Comparison of ENCODE assay signal across 22 mouse cellular contexts in genomic region chr2:18316909-18317308, GRCm38 (mm10).
DNase-seq lines count a peak whose midpoint lies in the region; ATAC-seq and TF ChIP-seq lines count a peak whose summit lies in the region.
"Had no signal": no experiment of that assay in that cellular context is flagged by ENCODE, and none has a peak within 500 bp of the region (broad histone marks: within the 10 kb centered on the region; RNA-seq: fewer than 3 reads in every experiment).

No protein-coding gene starts in this region.

- H3K27me3 ChIP-seq in embryonic facial prominence, embryonic 14.5 days (replicated peaks; ENCODE audit: control insufficient read depth, insufficient read depth, low read length) = no peaks in the 10 kb centered on the region
- no peaks in the 10 kb centered on the region for H3K27me3 ChIP-seq in forebrain, embryonic 16.5 days (replicated peaks; ENCODE audit: control insufficient read depth, insufficient read depth, low read length)
- no peaks in the 10 kb centered on the region for H3K27me3 ChIP-seq in intestine, postnatal 0 days (replicated peaks; ENCODE audit: control insufficient read depth, insufficient read depth, low read length)
- no peaks in the 10 kb centered on the region for H3K27me3 ChIP-seq in thymus, adult 2 months (ENCODE audit: control insufficient read depth, insufficient read depth, low read length)
- H3K27me3 ChIP-seq: kidney, embryonic 15.5 days; limb, embryonic 15.5 days; liver, embryonic 15.5 days; megakaryocyte, embryonic 14.5 days; stomach, embryonic 15.5 days had no signal

- no peaks in the 10 kb centered on the region for H3K36me3 ChIP-seq in embryonic facial prominence, embryonic 14.5 days (ENCODE audit: control insufficient read depth, insufficient read depth, low read length)
- H3K36me3 ChIP-seq in forebrain, embryonic 16.5 days (ENCODE audit: control insufficient read depth, insufficient read depth) = no peaks in the 10 kb centered on the region
- no peaks in the 10 kb centered on the region for H3K36me3 ChIP-seq in intestine, postnatal 0 days (ENCODE audit: control insufficient read depth, insufficient read depth)
- H3K36me3 ChIP-seq in thymus, adult 2 months (ENCODE audit: control insufficient read depth, insufficient read depth, low read length) = no peaks in the 10 kb centered on the region
- H3K36me3 ChIP-seq: limb, embryonic 15.5 days; liver, embryonic 15.5 days; stomach, embryonic 15.5 days had no signal

- no peak overlapping the region for H3K9ac ChIP-seq in embryonic facial prominence, embryonic 14.5 days (ENCODE audit: low read depth, low read length)
- no peak overlapping the region for H3K9ac ChIP-seq in forebrain, embryonic 16.5 days (replicated peaks; ENCODE audit: low read depth, low read length)
- H3K9ac ChIP-seq in intestine, postnatal 0 days (ENCODE audit: low read depth, low read length) = no peak overlapping the region
- H3K9ac ChIP-seq: hindbrain, embryonic 14.5 days; kidney, embryonic 15.5 days; limb, embryonic 15.5 days; liver, embryonic 15.5 days; stomach, embryonic 15.5 days had no signal

- H3K4me1 ChIP-seq in embryonic facial prominence, embryonic 14.5 days (ENCODE audit: control insufficient read depth, insufficient read depth, low read length) = peaks cover 3% of the 10 kb centered on the region; the same call in 1 of the 2 replicates
- no peaks in the 10 kb centered on the region; the same call in 1 of the 2 replicates for H3K4me1 ChIP-seq in forebrain, embryonic 16.5 days (replicated peaks; ENCODE audit: control insufficient read depth, insufficient read depth, low read length)
- no peaks in the 10 kb centered on the region for H3K4me1 ChIP-seq in intestine, postnatal 0 days (replicated peaks; ENCODE audit: control insufficient read depth, insufficient read depth, low read length)
- no peaks in the 10 kb centered on the region for H3K4me1 ChIP-seq in thymus, adult 2 months (replicated peaks; ENCODE audit: control insufficient read depth, insufficient read depth, low read length)
- H3K4me1 ChIP-seq: kidney, embryonic 15.5 days; limb, embryonic 15.5 days; liver, embryonic 15.5 days; megakaryocyte, embryonic 14.5 days; stomach, embryonic 15.5 days had no signal

- H3K4me3 ChIP-seq in embryonic facial prominence, embryonic 14.5 days (ENCODE audit: low read depth, low read length) = no peak overlapping the region
- H3K4me3 ChIP-seq in forebrain, embryonic 16.5 days (replicated peaks; ENCODE audit: low read length) = no peak overlapping the region
- no peak overlapping the region for H3K4me3 ChIP-seq in intestine, postnatal 0 days (ENCODE audit: low read depth, low read length)
- no peak overlapping the region for H3K4me3 ChIP-seq in thymus, adult 2 months (ENCODE audit: control insufficient read depth, insufficient read depth, low read length)
- H3K4me3 ChIP-seq: erythroblast, embryonic 14.5 days; heart, embryonic 10.5 days; kidney, embryonic 15.5 days; limb, embryonic 15.5 days; liver, embryonic 15.5 days; megakaryocyte, embryonic 14.5 days; stomach, embryonic 15.5 days had no signal

- no peak for TF ChIP-seq POLR2A in brain, embryonic 14.5 days (IDR thresholded peaks at IDR 0.05; ENCODE audit: borderline replicate concordance, extremely low read depth, insufficient read depth, insufficient read length, poor library complexity, severe bottlenecking)
- no peak for TF ChIP-seq POLR2A in thymus, adult 2 months (IDR thresholded peaks at IDR 0.05; ENCODE audit: control insufficient read depth, extremely low read depth, insufficient read depth, low read length, poor library complexity)

- no peak overlapping the region for H3K27ac ChIP-seq in embryonic facial prominence, embryonic 14.5 days (replicated peaks; ENCODE audit: low read depth, low read length)
- no peak overlapping the region for H3K27ac ChIP-seq in forebrain, embryonic 16.5 days (ENCODE audit: low read length)
- H3K27ac ChIP-seq in intestine, postnatal 0 days (ENCODE audit: low read depth, low read length) = no peak overlapping the region
- no peak overlapping the region for H3K27ac ChIP-seq in thymus, adult 2 months (ENCODE audit: control insufficient read depth, insufficient read depth, low read length)
- H3K27ac ChIP-seq: heart, embryonic 10.5 days; hindbrain, embryonic 14.5 days; kidney, embryonic 15.5 days; limb, embryonic 15.5 days; liver, embryonic 15.5 days; stomach, embryonic 15.5 days had no signal

- peaks cover 11% of the 10 kb centered on the region; the same call in 1 of the 2 replicates for H3K9me3 ChIP-seq in embryonic facial prominence, embryonic 14.5 days (ENCODE audit: control insufficient read depth, low read length)
- H3K9me3 ChIP-seq in forebrain, embryonic 16.5 days (ENCODE audit: control insufficient read depth, low read length) = peaks cover 2% of the 10 kb centered on the region; the same call in 1 of the 2 replicates
- H3K9me3 ChIP-seq in intestine, postnatal 0 days (ENCODE audit: control insufficient read depth) = 0 out of 2 replicates have a peak, but pooled peaks cover 4% of the 10 kb centered on the region
- H3K9me3 ChIP-seq: heart, embryonic 10.5 days; liver, embryonic 15.5 days; stomach, embryonic 15.5 days had no signal

- WGBS in embryonic facial prominence, embryonic 14.5 days = 19% methylated on average over 2 of the region's 2 CpGs
- WGBS in forebrain, embryonic 16.5 days = 11% methylated on average over 2 of the region's 2 CpGs
- 76% methylated on average over 2 of the region's 2 CpGs for WGBS in intestine, postnatal 0 days
- WGBS in thymus, adult 2 months = 92% methylated on average over 2 of the region's 2 CpGs

- TF ChIP-seq CTCF in brain, embryonic 14.5 days (IDR thresholded peaks at IDR 0.05; ENCODE audit: borderline replicate concordance, extremely low read depth, insufficient read depth, insufficient read length) = no peak
- no peak for TF ChIP-seq CTCF in intestine, postnatal 0 days (IDR thresholded peaks at IDR 0.05; ENCODE audit: low read depth)
- no peak for TF ChIP-seq CTCF in thymus, adult 2 months (IDR thresholded peaks at IDR 0.05; ENCODE audit: borderline replicate concordance, control insufficient read depth, extremely low read depth, insufficient read depth, low read length, poor library complexity)

- H3K4me2 ChIP-seq in embryonic facial prominence, embryonic 14.5 days (ENCODE audit: low read depth, low read length) = no peak overlapping the region
- no peak overlapping the region for H3K4me2 ChIP-seq in forebrain, embryonic 16.5 days (ENCODE audit: low read length)
- H3K4me2 ChIP-seq in intestine, postnatal 0 days (replicated peaks; ENCODE audit: low read depth) = no peak overlapping the region
- H3K4me2 ChIP-seq: hindbrain, embryonic 14.5 days; kidney, embryonic 15.5 days; limb, embryonic 15.5 days; liver, embryonic 15.5 days; stomach, embryonic 15.5 days had no signal

- no peak for ATAC-seq in embryonic facial prominence, embryonic 14.5 days (ENCODE audit: low read depth)
- ATAC-seq in forebrain, embryonic 16.5 days = peak; percentile 84
- no peak for ATAC-seq in granulocyte monocyte progenitor cell, adult 5-6 weeks (replicated peaks; ENCODE audit: poor library complexity, severe bottlenecking)
- no peak for ATAC-seq in intestine, postnatal 0 days

- peak; percentile 92 for DNase-seq in brain, embryonic 14.5 days (ENCODE audit: low read depth)
- DNase-seq in embryo, embryonic 10.5 days (ENCODE audit: low spot score) = peak; percentile 74
- DNase-seq in embryonic facial prominence, embryonic 14.5 days (ENCODE audit: low spot score) = peak; percentile 76
- DNase-seq in right cerebral cortex, postnatal 10 days (ENCODE audit: low spot score in 2 of 2) = no peak
- no peak for DNase-seq in thymus, adult 2 months
- DNase-seq: adrenal gland, adult 2 months; cerebellum, adult 9-10 months; heart, postnatal 14 days; kidney, postnatal 4 days; right cerebral cortex, postnatal 14 days; thymus, adult 18-20 months had no signal

Comparison
In these comparisons a context has a peak if more than half of its experiments do, and no peak if none do; other contexts are left out.
1. DNase-seq: peak in brain, embryonic 14.5 days (single experiment), embryo, embryonic 10.5 days (single experiment) and embryonic facial prominence, embryonic 14.5 days (single experiment); none in right cerebral cortex, postnatal 10 days (0 of 2) and thymus, adult 2 months (single experiment).